In the genomic region with DNA sequence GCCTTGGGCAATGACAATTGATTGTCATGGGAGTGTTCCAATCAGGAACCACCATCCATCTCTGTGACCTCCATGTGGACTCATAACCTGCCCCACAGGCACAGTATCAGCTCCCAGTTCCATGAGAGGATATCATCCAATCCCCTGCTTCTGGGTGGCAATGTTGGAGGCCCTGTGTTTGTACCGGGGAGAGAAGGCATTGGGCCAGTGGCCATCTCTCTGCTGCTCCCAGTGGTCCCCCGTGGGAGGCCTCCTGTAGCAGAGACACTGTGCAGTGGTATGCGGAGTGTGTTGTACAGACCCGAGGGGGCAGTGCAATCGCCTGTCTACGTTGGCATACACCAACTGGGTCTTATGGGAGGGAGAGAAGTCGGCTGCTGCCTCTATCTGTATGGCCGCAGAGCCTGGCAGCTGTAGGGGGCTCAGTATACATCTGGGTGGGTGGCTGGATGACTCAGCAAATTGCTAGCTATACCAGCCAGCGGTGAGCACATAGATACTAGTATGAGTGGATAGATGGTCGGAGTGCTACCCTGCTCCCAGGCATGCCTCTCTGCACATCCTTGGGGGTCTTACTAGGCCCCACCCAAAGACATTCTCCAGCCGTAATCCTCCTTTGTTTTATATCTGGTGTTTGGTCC, we compare ENCODE assay signal across 14 mouse cellular contexts. TPM values are rescaled to one million over a fixed set of nuclear protein-coding genes. Genes with fewer than 3 reads are reported as not detected.
DNase-seq lines count a peak whose midpoint lies in the region; ATAC-seq and TF ChIP-seq lines count a peak whose summit lies in the region.
"Had no signal": no experiment of that assay in that cellular context is flagged by ENCODE, and none has a peak within 500 bp of the region (broad histone marks: within the 10 kb centered on the region; RNA-seq: fewer than 3 reads in every experiment).

No protein-coding gene starts in this region.

- H3K4me1 ChIP-seq in forebrain, postnatal 0 days (ENCODE audit: insufficient read depth) = peaks cover 12% of the 10 kb centered on the region
- H3K4me1 ChIP-seq in forebrain, embryonic 16.5 days (replicated peaks; ENCODE audit: control insufficient read depth, insufficient read depth, low read length) = peaks cover 29% of the 10 kb centered on the region
- peaks cover 23% of the 10 kb centered on the region for H3K4me1 ChIP-seq in kidney, embryonic 15.5 days
- peaks cover 98% of the 10 kb centered on the region for H3K4me1 ChIP-seq in liver, embryonic 13.5 days (replicated peaks)

- H3K9me3 ChIP-seq in forebrain, postnatal 0 days (ENCODE audit: low read length) = no peaks in the 10 kb centered on the region
- H3K9me3 ChIP-seq in forebrain, embryonic 16.5 days (ENCODE audit: control insufficient read depth, low read length) = no peaks in the 10 kb centered on the region
- no peaks in the 10 kb centered on the region for H3K9me3 ChIP-seq in kidney, embryonic 15.5 days (replicated peaks)
- H3K9me3 ChIP-seq in liver, embryonic 13.5 days (replicated peaks) = no peaks in the 10 kb centered on the region
- H3K9me3 ChIP-seq: embryonic facial prominence, embryonic 13.5 days; lung, embryonic 15.5 days had no signal

- no peak for DNase-seq in forebrain, postnatal 0 days
- DNase-seq in kidney, postnatal 4 days = no peak
- peak; percentile 25 for DNase-seq in c-Kit-positive CD71-positive TER-119-negative erythroid progenitor cells, embryonic 14.5 days (ENCODE audit: low read depth)
- DNase-seq in liver, embryonic 13.5 days = peak; percentile 71
- no peak for DNase-seq in left cerebral cortex, adult 18-20 months (ENCODE audit: low spot score in 2 of 2)
- DNase-seq in cerebellum, adult 9-11 months = no peak
- DNase-seq: adrenal gland, postnatal 10 days; cerebellum, adult 9-10 months; kidney, adult 11 months; thymus, postnatal 4 days had no signal

- peak; percentile 9; the same call in 1 of the 2 replicates for TF ChIP-seq CTCF in forebrain, postnatal 0 days (IDR thresholded peaks at IDR 0.05; ENCODE audit: low read depth)

- no peak overlapping the region for H3K4me3 ChIP-seq in forebrain, postnatal 0 days (ENCODE audit: low read depth, low read length)
- no peak overlapping the region for H3K4me3 ChIP-seq in forebrain, embryonic 16.5 days (replicated peaks; ENCODE audit: low read length)
- no peak overlapping the region for H3K4me3 ChIP-seq in kidney, embryonic 15.5 days (replicated peaks)
- H3K4me3 ChIP-seq in liver, embryonic 13.5 days (replicated peaks) = no peak overlapping the region
- H3K4me3 ChIP-seq: embryonic facial prominence, embryonic 13.5 days; lung, embryonic 15.5 days had no signal

- ATAC-seq in forebrain, postnatal 0 days = peak; percentile 37; the same call in 1 of the 2 replicates
- ATAC-seq in forebrain, embryonic 16.5 days = no peak
- peak; percentile 15; the same call in 1 of the 2 replicates for ATAC-seq in kidney, embryonic 15.5 days (replicated peaks; ENCODE audit: low FRiP score)
- ATAC-seq in liver, embryonic 13.5 days (ENCODE audit: low read depth) = peak; percentile 49

- H3K9ac ChIP-seq in forebrain, postnatal 0 days = no peak overlapping the region
- H3K9ac ChIP-seq in forebrain, embryonic 16.5 days (replicated peaks; ENCODE audit: low read depth, low read length) = no peak overlapping the region
- no peak overlapping the region for H3K9ac ChIP-seq in kidney, embryonic 15.5 days
- peak overlapping the region; percentile 64 for H3K9ac ChIP-seq in liver, embryonic 13.5 days
- H3K9ac ChIP-seq: embryonic facial prominence, embryonic 13.5 days; lung, embryonic 15.5 days had no signal

- no peaks in the 10 kb centered on the region for H3K27me3 ChIP-seq in forebrain, postnatal 0 days (ENCODE audit: insufficient read depth, low read length)
- no peaks in the 10 kb centered on the region for H3K27me3 ChIP-seq in forebrain, embryonic 16.5 days (replicated peaks; ENCODE audit: control insufficient read depth, insufficient read depth, low read length)
- H3K27me3 ChIP-seq in kidney, embryonic 15.5 days = no peaks in the 10 kb centered on the region
- no peaks in the 10 kb centered on the region for H3K27me3 ChIP-seq in liver, embryonic 13.5 days
- H3K27me3 ChIP-seq: embryonic facial prominence, embryonic 13.5 days; lung, embryonic 15.5 days had no signal

- peaks cover 21% of the 10 kb centered on the region for H3K36me3 ChIP-seq in forebrain, postnatal 0 days (ENCODE audit: insufficient read depth)
- no peaks in the 10 kb centered on the region for H3K36me3 ChIP-seq in forebrain, embryonic 16.5 days (ENCODE audit: control insufficient read depth, insufficient read depth)
- H3K36me3 ChIP-seq in kidney, embryonic 15.5 days = 0 out of 2 replicates have a peak, but pooled peaks cover 5% of the 10 kb centered on the region
- H3K36me3 ChIP-seq in liver, embryonic 13.5 days = 0 out of 2 replicates have a peak, but pooled peaks cover 8% of the 10 kb centered on the region
- H3K36me3 ChIP-seq: lung, embryonic 15.5 days had no signal

- H3K4me2 ChIP-seq in forebrain, postnatal 0 days (ENCODE audit: low read depth) = no peak overlapping the region
- no peak overlapping the region for H3K4me2 ChIP-seq in forebrain, embryonic 16.5 days (ENCODE audit: low read length)
- H3K4me2 ChIP-seq in kidney, embryonic 15.5 days = no peak overlapping the region
- H3K4me2 ChIP-seq in liver, embryonic 13.5 days = peak overlapping the region; percentile 47
- H3K4me2 ChIP-seq: embryonic facial prominence, embryonic 13.5 days; lung, embryonic 15.5 days had no signal

- H3K27ac ChIP-seq in forebrain, postnatal 0 days (ENCODE audit: low read depth, low read length) = no peak overlapping the region
- H3K27ac ChIP-seq in forebrain, embryonic 16.5 days (ENCODE audit: low read length) = no peak overlapping the region
- H3K27ac ChIP-seq in kidney, embryonic 15.5 days = no peak overlapping the region
- peak overlapping the region; percentile 98 for H3K27ac ChIP-seq in liver, embryonic 13.5 days
- H3K27ac ChIP-seq: embryonic facial prominence, embryonic 13.5 days; lung, embryonic 15.5 days had no signal

- 77% methylated on average over 11 of the region's 11 CpGs for WGBS in forebrain, postnatal 0 days
- whole genome bisulfite sequencing in forebrain, embryonic 16.5 days = 79% methylated on average over 11 of the region's 11 CpGs
- 86% methylated on average over 11 of the region's 11 CpGs for WGBS in kidney, embryonic 15.5 days
- WGBS in liver, embryonic 13.5 days (ENCODE audit: insufficient replicate concordance) = 39% methylated on average over 11 of the region's 11 CpGs

RNA-seq across cellular contexts. Expression of a gene that starts 50.5 kb away (rescaled TPM):
- 54.5 and 57.0 TPM in 2 replicates for total RNA-seq in forebrain, postnatal 0 days (2014; rRNA removed)
- polyA plus RNA-seq in forebrain, postnatal 0 days (2015; fragmentation: Nextera tagmentation; extraction: Ambion mirVana) = 24.8 and 28.8 TPM in 2 replicates
- polyA plus RNA-seq in forebrain, embryonic 16.5 days (2015; fragmentation: Nextera tagmentation; extraction: Ambion mirVana) = 56.8 and 57.8 TPM in 2 replicates
- 14.1 and 17.4 TPM in 2 replicates for polyA plus RNA-seq in kidney, embryonic 15.5 days (2015; fragmentation: Nextera tagmentation; extraction: Ambion mirVana)
- 6.8 and 7.0 TPM in 2 replicates for polyA plus RNA-seq in liver, embryonic 13.5 days (2015; fragmentation: Nextera tagmentation; extraction: Ambion mirVana)
- total RNA-seq in left cerebral cortex, adult 18-20 months (2021) = 10 to 100 TPM; 44.2 to 49.4 TPM

Comparison
In these comparisons a context has a peak if more than half of its experiments do, and no peak if none do; other contexts are left out.
1. DNase-seq: peak in c-Kit-positive CD71-positive TER-119-negative erythroid progenitor cells, embryonic 14.5 days (single experiment) and liver, embryonic 13.5 days (single experiment); none in forebrain, postnatal 0 days (single experiment), kidney, postnatal 4 days (0 of 2), left cerebral cortex, adult 18-20 months (0 of 2) and cerebellum, adult 9-11 months (single experiment).